Mouse (Mus musculus) heart, embryonic 11.5 days (tissue): ENCODE data around the gene Rimbp2. TPM values are rescaled to one million over a fixed set of nuclear protein-coding genes. Genes with fewer than 3 reads are reported as not detected.

Source experiments
- ATAC-seq: fragments of 200-750 bp; cut with Nextera tagmentation; replicated peaks from 2 replicates; pipeline ENCODE4 v1.8.0; 2017; ENCODE audit warnings: moderate library complexity; ENCODE audit not compliant: insufficient number of reproducible peaks, low FRiP score, low TSS enrichment
- H3K27ac ChIP-seq: fragments of 300-500 bp; sonication (generic); 2 replicates; pipeline ENCODE4 v1.5.1; 2014; ENCODE audit warnings: mild to moderate bottlenecking, low read depth, low read length
- H3K27me3 ChIP-seq: fragments of 300-500 bp; sonication (generic); 2 replicates; pipeline ENCODE4 v1.6.1; 2014; ENCODE audit warnings: mild to moderate bottlenecking, low read length, mixed read lengths; ENCODE audit not compliant: control insufficient read depth, insufficient read depth
- H3K36me3 ChIP-seq: fragments of 300-500 bp; sonication (generic); 2 replicates; pipeline ENCODE4 v1.6.1; 2014; ENCODE audit warnings: mild to moderate bottlenecking, low read length, moderate library complexity, mixed read lengths; ENCODE audit not compliant: control insufficient read depth, insufficient read depth
- H3K4me1 ChIP-seq: fragments of 300-500 bp; sonication (generic); 2 replicates; pipeline ENCODE4 v1.6.1; 2014; ENCODE audit warnings: low read length; ENCODE audit not compliant: control insufficient read depth, insufficient read depth
- H3K4me2 ChIP-seq: fragments of 300-500 bp; sonication (generic); 2 replicates; pipeline ENCODE4 v1.6.1; 2014; ENCODE audit warnings: mild to moderate bottlenecking, moderate library complexity
- H3K4me3 ChIP-seq: fragments of 300-500 bp; sonication (generic); 2 replicates; pipeline ENCODE4 v1.5.1; 2014; ENCODE audit warnings: low read depth, low read length
- H3K9ac ChIP-seq: fragments of 300-500 bp; sonication (generic); 2 replicates; pipeline ENCODE4 v1.6.1; 2014; ENCODE audit warnings: mild to moderate bottlenecking, low read depth, low read length, moderate library complexity
- H3K9me3 ChIP-seq: fragments of 300-500 bp; sonication (generic); replicated peaks from 2 replicates; pipeline ENCODE4 v1.6.1; 2016; ENCODE audit warnings: low read length; ENCODE audit not compliant: control insufficient read depth
- WGBS: fragments of 180-500 bp; shearing (Covaris S2); extraction: QIAGEN DNeasy Blood & Tissue Kit; methylation state at CpG from one replicate; pipeline ENCODE4 v1.1.7; 2014; ENCODE audit not compliant: insufficient replicate concordance; 5-methylcytosine and 5-hydroxymethylcytosine counted together
- polyA plus RNA-seq: library from polyadenylated mRNA; unstranded; fragments of >200 nt; fragmentation: Nextera tagmentation; extraction: Ambion mirVana; gene quantifications from 2 replicates; pipeline ENCODE4 v1.2.1, GENCODE M21; 2014

Rimbp2 gene
- polyA plus RNA-seq, 1 experiment from 2014 or later: 0.03 TPM

DNA sequence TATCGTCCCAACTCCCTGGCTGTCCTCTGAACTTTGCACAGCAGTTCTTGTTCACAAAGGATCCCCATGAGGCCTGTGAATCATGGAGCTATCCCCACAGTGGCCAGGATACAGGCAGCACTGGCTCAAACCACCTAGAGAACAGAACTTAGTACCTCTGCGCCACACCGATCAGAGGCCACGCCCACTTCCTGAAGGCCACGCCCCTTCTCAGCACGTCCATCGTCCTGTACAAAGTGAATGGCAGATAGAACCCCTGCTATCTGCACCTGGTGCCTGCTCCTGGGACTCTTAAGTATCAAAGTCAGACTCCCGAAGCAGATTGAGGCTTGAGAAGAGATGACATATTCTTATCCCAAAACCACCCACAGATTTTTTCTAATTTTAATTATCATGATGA, 242.7 kb downstream of the Rimbp2 start:
- WGBS: 19% methylated on average over 8 of the region's 8 CpGs
- 0 out of 2 replicates have a peak, but pooled peaks have one; percentile 12 for ATAC-seq
- peaks cover 4% of the 10 kb centered on the region for H3K4me1 ChIP-seq

DNA sequence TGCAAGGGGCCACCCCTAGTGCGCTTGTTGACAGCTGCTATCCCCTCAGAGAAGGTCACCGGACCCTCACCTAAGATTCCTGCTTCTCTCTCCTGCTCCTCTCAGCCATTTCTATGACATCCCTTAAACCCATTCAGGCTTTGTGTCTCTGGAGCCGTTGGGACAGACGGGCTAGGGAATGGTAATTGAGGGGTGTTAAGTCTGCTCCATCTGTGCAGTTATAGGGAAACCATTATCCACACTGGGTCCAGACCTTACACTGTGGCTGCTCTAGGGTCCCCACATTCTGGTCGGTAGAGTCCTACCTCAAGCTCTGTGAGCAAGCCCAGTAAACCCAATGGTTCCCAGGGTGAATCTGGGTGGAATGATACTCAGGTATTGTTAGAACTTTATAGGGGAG, 244.4 kb downstream of the Rimbp2 start:
- no peaks in the 10 kb centered on the region for H3K9me3 ChIP-seq
- WGBS: 75% methylated on average over 5 of the region's 5 CpGs
- ATAC-seq: no peak
- no peak overlapping the region for H3K9ac ChIP-seq
- no peak overlapping the region for H3K4me3 ChIP-seq
- H3K4me1 ChIP-seq: no peaks in the 10 kb centered on the region
- H3K27ac ChIP-seq: no peak overlapping the region
- H3K4me2 ChIP-seq: no peak overlapping the region
- no peaks in the 10 kb centered on the region for H3K36me3 ChIP-seq
- peaks cover 3% of the 10 kb centered on the region; the same call in 1 of the 2 replicates for H3K27me3 ChIP-seq

More for the DNA sequence above, 242.7 kb downstream of the Rimbp2 start:
- Histone ChIP-seq H3K27me3 (peaks cover 5% of the 10 kb centered on the region; the same call in 1 of the 2 replicates), H3K27ac (no peak overlapping the region), H3K9ac (no peak overlapping the region), H3K4me3 (no peak overlapping the region), H3K4me2 (no peak overlapping the region), H3K36me3 (no peaks in the 10 kb centered on the region), H3K9me3 (no peaks in the 10 kb centered on the region)

Other genes starting within 250 kb of the Rimbp2 start
- gene Stx2, start 55.1 kb upstream of the Rimbp2 start, polyA plus RNA-seq: 23.1 and 24.2 TPM in 2 replicates
- 499 and 500 TPM in 2 replicates for gene Ran, start 66.6 kb upstream of the Rimbp2 start, polyA plus RNA-seq
- 0.23 and 0.31 TPM in 2 replicates for gene Adgrd1, start 143.3 kb upstream of the Rimbp2 start, polyA plus RNA-seq